Mouse (Mus musculus): ENCODE measurements around the gene Ifi35.
"Not testable (repeated sequence)": the region's sequence is repeated elsewhere in the genome, so short reads cannot be mapped to it uniquely, and the experiment has no call there.

The Ifi35 gene

GRCm38 (mm10) chr11:101468731-101469130 is 20.5 kb downstream of the Ifi35 start:
- DNase-seq (ENCODE audit: low spot score): no peak

- DNase-seq (ENCODE audit: low spot score): no peak
These were observed 20.9 kb downstream of the Ifi35 start for GRCm38 (mm10) chr11:101469155-101469554.

- DNase-seq (ENCODE audit: low spot score): no peak
These were observed 22.0 kb downstream of the Ifi35 start for GRCm38 (mm10) chr11:101470206-101470605.

GRCm38 (mm10) chr11:101471926-101472325 is 23.7 kb downstream of the Ifi35 start:
- DNase-seq (ENCODE audit: low spot score): no peak

GRCm38 (mm10) chr11:101472336-101472735 is 24.1 kb downstream of the Ifi35 start:
- no peak for DNase-seq (ENCODE audit: low spot score)

- not testable (repeated sequence) for DNase-seq (ENCODE audit: low spot score)
These were observed 25.5 kb downstream of the Ifi35 start for GRCm38 (mm10) chr11:101473686-101474085.

GRCm38 (mm10) chr11:101474298-101474697 is 26.1 kb downstream of the Ifi35 start:
- DNase-seq (ENCODE audit: low spot score): no peak

- not testable (repeated sequence) for DNase-seq (ENCODE audit: low spot score)
These were observed 28.2 kb downstream of the Ifi35 start for GRCm38 (mm10) chr11:101476361-101476760.

GRCm38 (mm10) chr11:101477194-101477551 is 29.0 kb downstream of the Ifi35 start:
- no peak for DNase-seq (ENCODE audit: low spot score)

- DNase-seq (ENCODE audit: low spot score): no peak
These were observed 29.5 kb downstream of the Ifi35 start for GRCm38 (mm10) chr11:101477552-101478211.

GRCm38 (mm10) chr11:101479171-101479635 is 31.0 kb downstream of the Ifi35 start:
- DNase-seq (ENCODE audit: low spot score): no peak

GRCm38 (mm10) chr11:101480912-101481311 is 32.7 kb downstream of the Ifi35 start:
- no peak for DNase-seq (ENCODE audit: low spot score)

GRCm38 (mm10) chr11:101483804-101484203 is 35.6 kb downstream of the Ifi35 start:
- no peak for DNase-seq (ENCODE audit: low spot score)

GRCm38 (mm10) chr11:101484245-101484644 is 36.0 kb downstream of the Ifi35 start:
- no peak for DNase-seq (ENCODE audit: low spot score)

- no peak for DNase-seq (ENCODE audit: low spot score)
These were observed 36.6 kb downstream of the Ifi35 start for GRCm38 (mm10) chr11:101484814-101485213.

- no peak for DNase-seq (ENCODE audit: low spot score)
These were observed 37.4 kb downstream of the Ifi35 start for GRCm38 (mm10) chr11:101485509-101486028.

GRCm38 (mm10) chr11:101486126-101486525 is 37.9 kb downstream of the Ifi35 start:
- no peak for DNase-seq (ENCODE audit: low spot score)

- DNase-seq (ENCODE audit: low spot score): no peak
These were observed 58.1 kb downstream of the Ifi35 start for GRCm38 (mm10) chr11:101506269-101506780.

GRCm38 (mm10) chr11:101507090-101507489 is 58.9 kb downstream of the Ifi35 start:
- DNase-seq (ENCODE audit: low spot score): no peak
